Mouse (Mus musculus): Measurements from ENCODE around the gene Pld1.

DNA sequence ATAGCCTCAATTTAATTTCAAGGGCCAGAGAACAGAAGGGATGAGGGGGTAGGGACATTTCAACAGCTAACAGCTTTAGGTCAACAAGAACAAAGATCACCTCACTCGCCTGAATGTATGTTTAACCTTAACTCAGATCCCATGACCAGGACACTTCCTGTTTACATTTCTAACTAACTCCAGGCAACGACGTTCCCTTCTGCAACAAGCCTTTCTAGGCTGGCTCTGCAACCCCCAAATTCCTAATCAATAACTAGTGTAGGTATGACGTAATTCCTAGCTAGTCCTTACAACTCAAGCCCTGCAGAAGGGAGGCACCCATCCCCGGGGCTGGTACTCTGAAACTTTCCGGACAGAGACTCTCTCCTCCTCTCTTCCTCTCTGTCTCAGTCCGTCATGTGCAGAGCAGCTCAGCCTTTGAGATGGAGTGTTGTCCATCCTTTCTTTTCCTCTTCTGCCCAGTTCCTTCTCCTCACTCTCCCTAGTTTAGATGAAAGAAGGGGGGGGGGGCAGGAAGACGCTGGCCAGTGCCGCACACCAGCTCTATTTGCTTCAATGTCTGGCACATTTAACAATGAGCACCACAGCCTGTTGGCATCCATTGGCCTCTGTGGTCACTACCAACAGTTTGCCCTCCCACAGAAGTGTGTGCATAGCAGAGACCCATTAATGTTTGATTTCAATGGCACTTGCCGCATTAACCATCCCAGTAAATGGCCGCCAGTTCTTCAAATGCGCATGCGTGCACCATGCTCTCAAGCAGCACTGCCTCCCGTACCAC is 19.6 kb upstream of the Pld1 start:
- TF ChIP-seq CTCF (IDR thresholded peaks at IDR 0.05; ENCODE audit: extremely low read depth, insufficient read length, insufficient replicate concordance, low read depth, low read length): no peak
- no peak for TF ChIP-seq POLR2A (IDR thresholded peaks at IDR 0.05; ENCODE audit: low read depth, low read length)

All from small intestine, adult 2 months (tissue).